Mouse (Mus musculus): ENCODE data around the gene Col25a1. TPM values are rescaled to one million over a fixed set of nuclear protein-coding genes. Genes with fewer than 3 reads are reported as not detected.

The Col25a1 gene
- polyA plus RNA-seq, 2 experiments: 14.2 to 15.3 TPM

- H3K27ac ChIP-seq (replicated peaks; ENCODE audit: low read depth, low read length): no peak overlapping the region
- WGBS: 59% methylated on average over 7 of the region's 7 CpGs
- H3K9me3 ChIP-seq (ENCODE audit: control insufficient read depth, low read length): no peaks in the 10 kb centered on the region
- no peak overlapping the region for H3K9ac ChIP-seq (ENCODE audit: low read depth, low read length, severe bottlenecking)
- no peak overlapping the region for H3K4me2 ChIP-seq (replicated peaks; ENCODE audit: low read depth, low read length, severe bottlenecking)
- H3K27me3 ChIP-seq (ENCODE audit: control insufficient read depth, insufficient read depth, low read length): no peaks in the 10 kb centered on the region
- no peak for DNase-seq (ENCODE audit: low spot score)
- H3K4me1 ChIP-seq (ENCODE audit: control insufficient read depth, insufficient read depth, low read length): no peaks in the 10 kb centered on the region
- no peak for TF ChIP-seq POLR2A (IDR thresholded peaks at IDR 0.05; ENCODE audit: borderline replicate concordance, extremely low read depth, insufficient read depth, insufficient read length)
- ATAC-seq (ENCODE audit: low FRiP score, low read depth): no peak
- H3K4me3 ChIP-seq (replicated peaks; ENCODE audit: low read length): no peak overlapping the region
- H3K36me3 ChIP-seq (ENCODE audit: control insufficient read depth, insufficient read depth, low read length): no peaks in the 10 kb centered on the region
Observed at GRCm38 (mm10) chr3:130256610-130257009, 125.3 kb downstream of the Col25a1 start.

- Histone ChIP-seq H3K4me3 (replicated peaks; ENCODE audit: low read length) (no peak overlapping the region), H3K27ac (replicated peaks; ENCODE audit: low read depth, low read length) (no peak overlapping the region), H3K4me2 (replicated peaks; ENCODE audit: low read depth, low read length, severe bottlenecking) (no peak overlapping the region), H3K9ac (ENCODE audit: low read depth, low read length, severe bottlenecking) (no peak overlapping the region), H3K9me3 (ENCODE audit: control insufficient read depth, low read length) (no peaks in the 10 kb centered on the region), H3K4me1 (ENCODE audit: control insufficient read depth, insufficient read depth, low read length) (no peaks in the 10 kb centered on the region), H3K36me3 (ENCODE audit: control insufficient read depth, insufficient read depth, low read length) (no peaks in the 10 kb centered on the region), H3K27me3 (ENCODE audit: control insufficient read depth, insufficient read depth, low read length) (no peaks in the 10 kb centered on the region)
- WGBS: 96% methylated on average over 2 of the region's 2 CpGs
- no peak for TF ChIP-seq POLR2A (IDR thresholded peaks at IDR 0.05; ENCODE audit: borderline replicate concordance, extremely low read depth, insufficient read depth, insufficient read length)
- no peak for ATAC-seq (ENCODE audit: low FRiP score, low read depth)
- no peak for DNase-seq (ENCODE audit: low spot score)
Observed at GRCm38 (mm10) chr3:130259670-130260069, 128.4 kb downstream of the Col25a1 start.

- H3K4me3 ChIP-seq (replicated peaks; ENCODE audit: low read length): no peak overlapping the region
- no peak for TF ChIP-seq POLR2A (IDR thresholded peaks at IDR 0.05; ENCODE audit: borderline replicate concordance, extremely low read depth, insufficient read depth, insufficient read length)
- H3K36me3 ChIP-seq (ENCODE audit: control insufficient read depth, insufficient read depth, low read length): no peaks in the 10 kb centered on the region
- H3K4me1 ChIP-seq (ENCODE audit: control insufficient read depth, insufficient read depth, low read length): 0 out of 2 replicates have a peak, but pooled peaks cover 4% of the 10 kb centered on the region
- no peaks in the 10 kb centered on the region for H3K27me3 ChIP-seq (ENCODE audit: control insufficient read depth, insufficient read depth, low read length)
- DNase-seq (ENCODE audit: low spot score) (no peak), ATAC-seq (ENCODE audit: low FRiP score, low read depth) (no peak)
- H3K9ac ChIP-seq (ENCODE audit: low read depth, low read length, severe bottlenecking): no peak overlapping the region
- no peaks in the 10 kb centered on the region for H3K9me3 ChIP-seq (ENCODE audit: control insufficient read depth, low read length)
- H3K27ac ChIP-seq (replicated peaks; ENCODE audit: low read depth, low read length): no peak overlapping the region
- no peak overlapping the region for H3K4me2 ChIP-seq (replicated peaks; ENCODE audit: low read depth, low read length, severe bottlenecking)
- 50% methylated on average over 2 of the region's 2 CpGs for WGBS
Observed at GRCm38 (mm10) chr3:130260316-130260715, 129.0 kb downstream of the Col25a1 start.

GRCm38 (mm10) chr3:130265104-130265503 lies 133.8 kb downstream of the Col25a1 start:
- Histone ChIP-seq H3K9me3 (ENCODE audit: control insufficient read depth, low read length) (no peaks in the 10 kb centered on the region), H3K27me3 (ENCODE audit: control insufficient read depth, insufficient read depth, low read length) (no peaks in the 10 kb centered on the region), H3K9ac (ENCODE audit: low read depth, low read length, severe bottlenecking) (no peak overlapping the region), H3K4me2 (replicated peaks; ENCODE audit: low read depth, low read length, severe bottlenecking) (no peak overlapping the region), H3K36me3 (ENCODE audit: control insufficient read depth, insufficient read depth, low read length) (no peaks in the 10 kb centered on the region), H3K27ac (replicated peaks; ENCODE audit: low read depth, low read length) (no peak overlapping the region), H3K4me1 (ENCODE audit: control insufficient read depth, insufficient read depth, low read length) (0 out of 2 replicates have a peak, but pooled peaks cover 4% of the 10 kb centered on the region), H3K4me3 (replicated peaks; ENCODE audit: low read length) (no peak overlapping the region)
- DNase-seq (ENCODE audit: low spot score) (no peak), ATAC-seq (ENCODE audit: low FRiP score, low read depth) (no peak)
- no peak for TF ChIP-seq POLR2A (IDR thresholded peaks at IDR 0.05; ENCODE audit: borderline replicate concordance, extremely low read depth, insufficient read depth, insufficient read length)
- 73% methylated on average over 9 of the region's 9 CpGs for WGBS

GRCm38 (mm10) chr3:130270509-130270908 lies 139.2 kb downstream of the Col25a1 start:
- Histone ChIP-seq H3K4me1 (ENCODE audit: control insufficient read depth, insufficient read depth, low read length) (no peaks in the 10 kb centered on the region), H3K4me2 (replicated peaks; ENCODE audit: low read depth, low read length, severe bottlenecking) (no peak overlapping the region), H3K27me3 (ENCODE audit: control insufficient read depth, insufficient read depth, low read length) (no peaks in the 10 kb centered on the region), H3K4me3 (replicated peaks; ENCODE audit: low read length) (no peak overlapping the region), H3K36me3 (ENCODE audit: control insufficient read depth, insufficient read depth, low read length) (no peaks in the 10 kb centered on the region), H3K27ac (replicated peaks; ENCODE audit: low read depth, low read length) (no peak overlapping the region), H3K9me3 (ENCODE audit: control insufficient read depth, low read length) (0 out of 2 replicates have a peak, but pooled peaks cover 4% of the 10 kb centered on the region), H3K9ac (ENCODE audit: low read depth, low read length, severe bottlenecking) (no peak overlapping the region)
- WGBS: 80% methylated on average over 3 of the region's 3 CpGs
- no peak for DNase-seq (ENCODE audit: low spot score)
- ATAC-seq (ENCODE audit: low FRiP score, low read depth): no peak
- TF ChIP-seq POLR2A (IDR thresholded peaks at IDR 0.05; ENCODE audit: borderline replicate concordance, extremely low read depth, insufficient read depth, insufficient read length): no peak

GRCm38 (mm10) chr3:130273949-130274348 lies 142.6 kb downstream of the Col25a1 start:
- Histone ChIP-seq H3K36me3 (ENCODE audit: control insufficient read depth, insufficient read depth, low read length) (no peaks in the 10 kb centered on the region), H3K9ac (ENCODE audit: low read depth, low read length, severe bottlenecking) (no peak overlapping the region), H3K4me2 (replicated peaks; ENCODE audit: low read depth, low read length, severe bottlenecking) (no peak overlapping the region), H3K27me3 (ENCODE audit: control insufficient read depth, insufficient read depth, low read length) (no peaks in the 10 kb centered on the region), H3K27ac (replicated peaks; ENCODE audit: low read depth, low read length) (no peak overlapping the region; the same call in 1 of the 2 replicates), H3K4me1 (ENCODE audit: control insufficient read depth, insufficient read depth, low read length) (no peaks in the 10 kb centered on the region), H3K9me3 (ENCODE audit: control insufficient read depth, low read length) (0 out of 2 replicates have a peak, but pooled peaks cover 4% of the 10 kb centered on the region), H3K4me3 (replicated peaks; ENCODE audit: low read length) (no peak overlapping the region)
- TF ChIP-seq POLR2A (IDR thresholded peaks at IDR 0.05; ENCODE audit: borderline replicate concordance, extremely low read depth, insufficient read depth, insufficient read length): no peak
- no peak for ATAC-seq (ENCODE audit: low FRiP score, low read depth)
- DNase-seq (ENCODE audit: low spot score): no peak
- WGBS: 38% methylated on average over 2 of the region's 2 CpGs
